Mouse (Mus musculus): ENCODE measurements around the gene Plin2. TPM values are rescaled to one million over a fixed set of nuclear protein-coding genes. Genes with fewer than 3 reads are reported as not detected.

The Plin2 gene
- 152 and 162 TPM in 2 replicates for polyA plus RNA-seq (2015; fragmentation: Nextera tagmentation; extraction: Ambion mirVana)

GRCm38 (mm10) chr4:86669780-86670201 lies at the start of gene Plin2:
TSS of gene Plin2 (minus strand) at chr4:86670060.
- peak; percentile 94 for ATAC-seq (ENCODE audit: low read depth)
- Histone ChIP-seq H3K4me3 (ENCODE audit: low read length) (peak within 1 kb of the TSS; percentile 76), H3K9ac (ENCODE audit: low read length) (peak within 1 kb of the TSS; percentile 86), H3K36me3 (ENCODE audit: control insufficient read depth, insufficient read depth, low read length) (peaks cover 4% of the 10 kb centered on the region), H3K4me2 (ENCODE audit: low read depth, low read length) (peak within 1 kb of the TSS; percentile 66), H3K9me3 (ENCODE audit: control insufficient read depth, low read length) (no peaks in the 10 kb centered on the region), H3K27ac (ENCODE audit: low read length) (peak within 1 kb of the TSS; percentile 84), H3K4me1 (replicated peaks; ENCODE audit: control insufficient read depth, insufficient read depth, low read length) (peaks cover 15% of the 10 kb centered on the region; the same call in 1 of the 2 replicates), H3K27me3 (ENCODE audit: control insufficient read depth, insufficient read depth, low read depth, low read length) (no peaks in the 10 kb centered on the region)
- 0% methylated on average over 18 of the region's 18 CpGs for WGBS

GRCm38 (mm10) chr4:86718878-86719577 lies 49.2 kb upstream of the Plin2 start:
- H3K4me3 ChIP-seq (ENCODE audit: low read length) = no peak overlapping the region
- H3K27me3 ChIP-seq (ENCODE audit: control insufficient read depth, insufficient read depth, low read depth, low read length) = no peaks in the 10 kb centered on the region
- no peak overlapping the region for H3K4me2 ChIP-seq (ENCODE audit: low read depth, low read length)
- H3K36me3 ChIP-seq (ENCODE audit: control insufficient read depth, insufficient read depth, low read length) = no peaks in the 10 kb centered on the region
- 67% methylated on average over 4 of the region's 4 CpGs for WGBS
- no peak overlapping the region for H3K9ac ChIP-seq (ENCODE audit: low read length)
- no peaks in the 10 kb centered on the region for H3K9me3 ChIP-seq (ENCODE audit: control insufficient read depth, low read length)
- no peak for ATAC-seq (ENCODE audit: low read depth)
- peaks cover 3% of the 10 kb centered on the region; the same call in 1 of the 2 replicates for H3K4me1 ChIP-seq (replicated peaks; ENCODE audit: control insufficient read depth, insufficient read depth, low read length)
- no peak overlapping the region for H3K27ac ChIP-seq (ENCODE audit: low read length)

- H3K27ac ChIP-seq (ENCODE audit: low read length) = no peak overlapping the region
- no peak overlapping the region for H3K4me2 ChIP-seq (ENCODE audit: low read depth, low read length)
- 49% methylated on average over 1 of the region's 1 CpGs for WGBS
- no peaks in the 10 kb centered on the region for H3K36me3 ChIP-seq (ENCODE audit: control insufficient read depth, insufficient read depth, low read length)
- peak; percentile 72; the same call in 1 of the 2 replicates for ATAC-seq (ENCODE audit: low read depth)
- H3K4me3 ChIP-seq (ENCODE audit: low read length) = no peak overlapping the region
- H3K9ac ChIP-seq (ENCODE audit: low read length) = no peak overlapping the region
- no peaks in the 10 kb centered on the region for H3K9me3 ChIP-seq (ENCODE audit: control insufficient read depth, low read length)
- H3K4me1 ChIP-seq (replicated peaks; ENCODE audit: control insufficient read depth, insufficient read depth, low read length) = peaks cover 8% of the 10 kb centered on the region
- H3K27me3 ChIP-seq (ENCODE audit: control insufficient read depth, insufficient read depth, low read depth, low read length) = no peaks in the 10 kb centered on the region
Measured at GRCm38 (mm10) chr4:86717176-86717575, 47.3 kb upstream of the Plin2 start.

- no peak overlapping the region for H3K4me2 ChIP-seq (ENCODE audit: low read depth, low read length)
- no peak for ATAC-seq (ENCODE audit: low read depth)
- WGBS = 85% methylated on average over 1 of the region's 1 CpGs
Measured at GRCm38 (mm10) chr4:86715341-86715740, 45.5 kb upstream of the Plin2 start.

GRCm38 (mm10) chr4:86713518-86713917 lies 43.7 kb upstream of the Plin2 start:
- H3K27ac ChIP-seq (ENCODE audit: low read length) = no peak overlapping the region
- H3K4me1 ChIP-seq (replicated peaks; ENCODE audit: control insufficient read depth, insufficient read depth, low read length) = peaks cover 8% of the 10 kb centered on the region
- no peaks in the 10 kb centered on the region for H3K9me3 ChIP-seq (ENCODE audit: control insufficient read depth, low read length)
- H3K4me2 ChIP-seq (ENCODE audit: low read depth, low read length) = no peak overlapping the region
- no peak for ATAC-seq (ENCODE audit: low read depth)
- H3K9ac ChIP-seq (ENCODE audit: low read length) = no peak overlapping the region
- no peaks in the 10 kb centered on the region for H3K27me3 ChIP-seq (ENCODE audit: control insufficient read depth, insufficient read depth, low read depth, low read length)
- no peak overlapping the region for H3K4me3 ChIP-seq (ENCODE audit: low read length)
- H3K36me3 ChIP-seq (ENCODE audit: control insufficient read depth, insufficient read depth, low read length) = no peaks in the 10 kb centered on the region
- WGBS = 59% methylated on average over 2 of the region's 2 CpGs

More at GRCm38 (mm10) chr4:86715341-86715740, 45.5 kb upstream of the Plin2 start:
- no peaks in the 10 kb centered on the region for H3K36me3 ChIP-seq (ENCODE audit: control insufficient read depth, insufficient read depth, low read length)
- no peaks in the 10 kb centered on the region for H3K9me3 ChIP-seq (ENCODE audit: control insufficient read depth, low read length)
- H3K27me3 ChIP-seq (ENCODE audit: control insufficient read depth, insufficient read depth, low read depth, low read length) = no peaks in the 10 kb centered on the region
- no peak overlapping the region for H3K27ac ChIP-seq (ENCODE audit: low read length)
- H3K4me1 ChIP-seq (replicated peaks; ENCODE audit: control insufficient read depth, insufficient read depth, low read length) = peaks cover 8% of the 10 kb centered on the region
- no peak overlapping the region for H3K4me3 ChIP-seq (ENCODE audit: low read length)
- H3K9ac ChIP-seq (ENCODE audit: low read length) = no peak overlapping the region

GRCm38 (mm10) chr4:86712751-86713195 lies 42.9 kb upstream of the Plin2 start:
- H3K4me1 ChIP-seq (replicated peaks; ENCODE audit: control insufficient read depth, insufficient read depth, low read length) = peaks cover 8% of the 10 kb centered on the region
- ATAC-seq (ENCODE audit: low read depth) = no peak
- no peaks in the 10 kb centered on the region for H3K9me3 ChIP-seq (ENCODE audit: control insufficient read depth, low read length)
- no peak overlapping the region for H3K9ac ChIP-seq (ENCODE audit: low read length)
- 73% methylated on average over 12 of the region's 12 CpGs for WGBS
- H3K36me3 ChIP-seq (ENCODE audit: control insufficient read depth, insufficient read depth, low read length) = no peaks in the 10 kb centered on the region
- no peak overlapping the region for H3K4me3 ChIP-seq (ENCODE audit: low read length)
- no peak overlapping the region for H3K4me2 ChIP-seq (ENCODE audit: low read depth, low read length)
- no peak overlapping the region for H3K27ac ChIP-seq (ENCODE audit: low read length)
- no peaks in the 10 kb centered on the region for H3K27me3 ChIP-seq (ENCODE audit: control insufficient read depth, insufficient read depth, low read depth, low read length)

- H3K9me3 ChIP-seq (ENCODE audit: control insufficient read depth, low read length) = no peaks in the 10 kb centered on the region
- ATAC-seq (ENCODE audit: low read depth) = no peak
- no peak overlapping the region for H3K4me3 ChIP-seq (ENCODE audit: low read length)
- no peak overlapping the region for H3K4me2 ChIP-seq (ENCODE audit: low read depth, low read length)
- no peaks in the 10 kb centered on the region for H3K27me3 ChIP-seq (ENCODE audit: control insufficient read depth, insufficient read depth, low read depth, low read length)
- no peak overlapping the region for H3K9ac ChIP-seq (ENCODE audit: low read length)
- WGBS = 60% methylated on average over 4 of the region's 4 CpGs
- peaks cover 5% of the 10 kb centered on the region; the same call in 1 of the 2 replicates for H3K4me1 ChIP-seq (replicated peaks; ENCODE audit: control insufficient read depth, insufficient read depth, low read length)
- no peaks in the 10 kb centered on the region for H3K36me3 ChIP-seq (ENCODE audit: control insufficient read depth, insufficient read depth, low read length)
- H3K27ac ChIP-seq (ENCODE audit: low read length) = no peak overlapping the region
Measured at GRCm38 (mm10) chr4:86710666-86711215, 40.9 kb upstream of the Plin2 start.

- ATAC-seq (ENCODE audit: low read depth) = no peak
- no peak overlapping the region for H3K27ac ChIP-seq (ENCODE audit: low read length)
- H3K9me3 ChIP-seq (ENCODE audit: control insufficient read depth, low read length) = no peaks in the 10 kb centered on the region
- 60% methylated on average over 6 of the region's 6 CpGs for WGBS
- H3K4me1 ChIP-seq (replicated peaks; ENCODE audit: control insufficient read depth, insufficient read depth, low read length) = peaks cover 5% of the 10 kb centered on the region; the same call in 1 of the 2 replicates
- no peak overlapping the region for H3K4me2 ChIP-seq (ENCODE audit: low read depth, low read length)
- no peaks in the 10 kb centered on the region for H3K36me3 ChIP-seq (ENCODE audit: control insufficient read depth, insufficient read depth, low read length)
- H3K9ac ChIP-seq (ENCODE audit: low read length) = no peak overlapping the region
- H3K27me3 ChIP-seq (ENCODE audit: control insufficient read depth, insufficient read depth, low read depth, low read length) = no peaks in the 10 kb centered on the region
- H3K4me3 ChIP-seq (ENCODE audit: low read length) = no peak overlapping the region
Measured at GRCm38 (mm10) chr4:86710034-86710650, 40.3 kb upstream of the Plin2 start.

GRCm38 (mm10) chr4:86708801-86709200 lies 38.9 kb upstream of the Plin2 start:
- H3K27me3 ChIP-seq (ENCODE audit: control insufficient read depth, insufficient read depth, low read depth, low read length) = no peaks in the 10 kb centered on the region
- no peaks in the 10 kb centered on the region for H3K9me3 ChIP-seq (ENCODE audit: control insufficient read depth, low read length)
- peaks cover 5% of the 10 kb centered on the region; the same call in 1 of the 2 replicates for H3K4me1 ChIP-seq (replicated peaks; ENCODE audit: control insufficient read depth, insufficient read depth, low read length)
- H3K4me3 ChIP-seq (ENCODE audit: low read length) = no peak overlapping the region
- no peak overlapping the region for H3K27ac ChIP-seq (ENCODE audit: low read length)
- WGBS = 18% methylated on average over 1 of the region's 1 CpGs
- no peak overlapping the region for H3K4me2 ChIP-seq (ENCODE audit: low read depth, low read length)
- no peak overlapping the region for H3K9ac ChIP-seq (ENCODE audit: low read length)
- H3K36me3 ChIP-seq (ENCODE audit: control insufficient read depth, insufficient read depth, low read length) = no peaks in the 10 kb centered on the region
- no peak for ATAC-seq (ENCODE audit: low read depth)
